Mouse (Mus musculus) midbrain, embryonic 16.5 days (tissue): ENCODE data around the gene Lifr. TPM values are rescaled to one million over a fixed set of nuclear protein-coding genes. Genes with fewer than 3 reads are reported as not detected.

Experiments used
- ATAC-seq: fragments of 200-750 bp; cut with Nextera tagmentation; 2 replicates; pipeline ENCODE4 v1.8.0; 2017; ENCODE audit warnings: moderate TSS enrichment
- H3K27ac ChIP-seq: fragments of 300-500 bp; sonication (generic); 2 replicates; pipeline ENCODE4 v1.5.1; 2014; ENCODE audit warnings: mild to moderate bottlenecking, low read length, mixed read lengths
- H3K27me3 ChIP-seq: fragments of 300-500 bp; sonication (generic); 2 replicates; pipeline ENCODE4 v1.6.1; 2014; ENCODE audit warnings: low read depth, low read length, mixed read lengths; ENCODE audit not compliant: control insufficient read depth, insufficient read depth
- H3K36me3 ChIP-seq: fragments of 300-500 bp; sonication (generic); 2 replicates; pipeline ENCODE4 v1.6.1; 2014; ENCODE audit warnings: mild to moderate bottlenecking, low read length, moderate library complexity, mixed read lengths; ENCODE audit not compliant: control insufficient read depth, insufficient read depth
- H3K4me1 ChIP-seq: fragments of 300-500 bp; sonication (generic); 2 replicates; pipeline ENCODE4 v1.6.1; 2014; ENCODE audit warnings: mild to moderate bottlenecking, low read length, mixed read lengths; ENCODE audit not compliant: control insufficient read depth, insufficient read depth
- H3K4me2 ChIP-seq: fragments of 300-500 bp; sonication (generic); 2 replicates; pipeline ENCODE4 v1.6.1; 2014; ENCODE audit warnings: mild to moderate bottlenecking, low read length, mixed read lengths
- H3K4me3 ChIP-seq: fragments of 300-500 bp; sonication (generic); 2 replicates; pipeline ENCODE4 v1.5.1; 2014; ENCODE audit warnings: low read depth, mild to moderate bottlenecking, low read length, moderate library complexity, mixed read lengths
- H3K9ac ChIP-seq: fragments of 300-500 bp; sonication (generic); 2 replicates; pipeline ENCODE4 v1.6.1; 2014; ENCODE audit warnings: low read depth, low read length, mixed read lengths
- H3K9me3 ChIP-seq: fragments of 300-500 bp; sonication (generic); replicated peaks from 2 replicates; pipeline ENCODE4 v1.6.1; 2014; ENCODE audit warnings: mild to moderate bottlenecking, low read length, mixed read lengths; ENCODE audit not compliant: control insufficient read depth, poor library complexity, severe bottlenecking
- WGBS: fragments of 180-500 bp; shearing (Covaris S2); extraction: QIAGEN DNeasy Blood & Tissue Kit; methylation state at CpG from one replicate; pipeline ENCODE4 v1.1.7; 2014; 5-methylcytosine and 5-hydroxymethylcytosine counted together
- polyA plus RNA-seq: library from polyadenylated mRNA; unstranded; fragments of >200 nt; fragmentation: Nextera tagmentation; extraction: Ambion mirVana; gene quantifications from 2 replicates; pipeline ENCODE4 v1.2.1, GENCODE M21; 2015

Gene Lifr
- polyA plus RNA-seq, 1 experiment from 2014 or later: 9.5 TPM

GRCm38 (mm10) chr15:7206110-7206509 is 115.7 kb downstream of the Lifr start:
- Histone ChIP-seq H3K9me3 (no peaks in the 10 kb centered on the region), H3K9ac (no peak overlapping the region), H3K4me1 (peaks cover 5% of the 10 kb centered on the region; the same call in 1 of the 2 replicates), H3K27me3 (no peaks in the 10 kb centered on the region), H3K4me2 (no peak overlapping the region), H3K27ac (no peak overlapping the region), H3K36me3 (no peaks in the 10 kb centered on the region), H3K4me3 (no peak overlapping the region)
- WGBS: 46% methylated on average over 5 of the region's 5 CpGs
- ATAC-seq: no peak

- WGBS: 82% methylated on average over 7 of the region's 7 CpGs
These were observed 116.9 kb downstream of the Lifr start for GRCm38 (mm10) chr15:7207292-7207691.

GRCm38 (mm10) chr15:7208180-7208579 is 117.8 kb downstream of the Lifr start:
- Histone ChIP-seq H3K9ac (no peak overlapping the region), H3K4me2 (no peak overlapping the region), H3K27me3 (no peaks in the 10 kb centered on the region), H3K9me3 (no peaks in the 10 kb centered on the region), H3K27ac (no peak overlapping the region), H3K4me1 (peaks cover 3% of the 10 kb centered on the region; the same call in 1 of the 2 replicates), H3K4me3 (no peak overlapping the region), H3K36me3 (no peaks in the 10 kb centered on the region)
- ATAC-seq: no peak
- 79% methylated on average over 9 of the region's 9 CpGs for WGBS

More at GRCm38 (mm10) chr15:7207292-7207691, 116.9 kb downstream of the Lifr start:
- Histone ChIP-seq H3K9ac (no peak overlapping the region), H3K27ac (no peak overlapping the region), H3K4me3 (no peak overlapping the region), H3K9me3 (no peaks in the 10 kb centered on the region), H3K27me3 (no peaks in the 10 kb centered on the region), H3K36me3 (no peaks in the 10 kb centered on the region), H3K4me1 (peaks cover 3% of the 10 kb centered on the region; the same call in 1 of the 2 replicates), H3K4me2 (no peak overlapping the region)
- no peak for ATAC-seq

GRCm38 (mm10) chr15:7213683-7214082 is 123.3 kb downstream of the Lifr start:
- Histone ChIP-seq H3K27me3 (no peaks in the 10 kb centered on the region), H3K9ac (no peak overlapping the region), H3K4me3 (no peak overlapping the region), H3K4me2 (no peak overlapping the region), H3K36me3 (no peaks in the 10 kb centered on the region), H3K27ac (no peak overlapping the region), H3K4me1 (no peaks in the 10 kb centered on the region), H3K9me3 (no peaks in the 10 kb centered on the region)
- 29% methylated on average over 1 of the region's 1 CpGs for WGBS
- ATAC-seq: 0 out of 2 replicates have a peak, but pooled peaks have one; percentile 21

GRCm38 (mm10) chr15:7215845-7216244 is 125.4 kb downstream of the Lifr start:
- H3K36me3 ChIP-seq: no peaks in the 10 kb centered on the region
- H3K27me3 ChIP-seq: no peaks in the 10 kb centered on the region
- H3K4me3 ChIP-seq: no peak overlapping the region
- ATAC-seq: no peak
- no peaks in the 10 kb centered on the region for H3K9me3 ChIP-seq
- no peak overlapping the region for H3K4me2 ChIP-seq
- H3K27ac ChIP-seq: no peak overlapping the region
- no peak overlapping the region for H3K9ac ChIP-seq
- no peaks in the 10 kb centered on the region for H3K4me1 ChIP-seq
- WGBS: 99% methylated on average over 3 of the region's 3 CpGs

- H3K4me3 ChIP-seq: no peak overlapping the region
- no peak overlapping the region for H3K27ac ChIP-seq
- H3K4me1 ChIP-seq: no peaks in the 10 kb centered on the region
- no peak overlapping the region for H3K4me2 ChIP-seq
- WGBS: 88% methylated on average over 9 of the region's 9 CpGs
- no peaks in the 10 kb centered on the region for H3K36me3 ChIP-seq
- no peak overlapping the region for H3K9ac ChIP-seq
- no peaks in the 10 kb centered on the region for H3K9me3 ChIP-seq
- no peak for ATAC-seq
- no peaks in the 10 kb centered on the region for H3K27me3 ChIP-seq
These were observed 126.3 kb downstream of the Lifr start for GRCm38 (mm10) chr15:7216581-7217272.

- 92% methylated on average over 6 of the region's 6 CpGs for WGBS
- Histone ChIP-seq H3K27ac (no peak overlapping the region), H3K36me3 (no peaks in the 10 kb centered on the region), H3K9me3 (no peaks in the 10 kb centered on the region), H3K27me3 (no peaks in the 10 kb centered on the region), H3K9ac (no peak overlapping the region), H3K4me1 (no peaks in the 10 kb centered on the region), H3K4me2 (no peak overlapping the region), H3K4me3 (no peak overlapping the region)
- no peak for ATAC-seq
These were observed 126.8 kb downstream of the Lifr start for GRCm38 (mm10) chr15:7217273-7217598.

GRCm38 (mm10) chr15:7222809-7223208 is 132.4 kb downstream of the Lifr start:
- Histone ChIP-seq H3K36me3 (no peaks in the 10 kb centered on the region), H3K4me1 (no peaks in the 10 kb centered on the region), H3K4me3 (no peak overlapping the region), H3K9me3 (no peaks in the 10 kb centered on the region), H3K4me2 (no peak overlapping the region), H3K27me3 (no peaks in the 10 kb centered on the region), H3K27ac (no peak overlapping the region), H3K9ac (no peak overlapping the region)
- no peak for ATAC-seq
- WGBS: 43% methylated on average over 11 of the region's 11 CpGs

- Histone ChIP-seq H3K27me3 (no peaks in the 10 kb centered on the region), H3K9me3 (no peaks in the 10 kb centered on the region), H3K27ac (no peak overlapping the region), H3K4me3 (no peak overlapping the region), H3K4me2 (no peak overlapping the region), H3K36me3 (no peaks in the 10 kb centered on the region), H3K9ac (no peak overlapping the region), H3K4me1 (no peaks in the 10 kb centered on the region)
- 77% methylated on average over 12 of the region's 12 CpGs for WGBS
- no peak for ATAC-seq
These were observed 133.8 kb downstream of the Lifr start for GRCm38 (mm10) chr15:7224151-7224775.
